Mouse (Mus musculus): Measurements from ENCODE around the gene Kpnb1.

Gene Kpnb1

DNA sequence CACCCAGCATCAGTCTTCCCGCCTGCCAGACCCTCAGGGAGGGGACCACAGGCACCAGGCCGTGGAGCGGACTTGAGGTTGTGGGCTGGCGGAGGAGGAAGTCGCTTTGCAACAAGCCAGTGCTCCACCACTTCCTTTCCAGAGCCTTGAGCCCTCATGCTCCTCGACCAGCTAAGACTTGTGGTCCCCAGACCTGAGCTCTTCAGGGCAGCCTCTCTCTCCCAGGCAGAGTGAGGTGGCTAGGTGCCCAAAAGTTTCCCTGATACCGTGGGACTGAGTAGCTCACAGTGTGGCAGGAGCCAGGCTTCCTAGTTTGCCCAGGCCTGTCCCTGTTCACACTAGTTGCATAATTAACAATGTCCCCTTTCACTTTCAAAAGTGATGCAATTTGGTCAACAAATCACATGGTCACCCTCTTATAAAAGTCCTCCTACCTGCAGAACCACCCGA lies 45.5 kb downstream of the Kpnb1 start:
- no peak for DNase-seq (ENCODE audit: low spot score)

DNA sequence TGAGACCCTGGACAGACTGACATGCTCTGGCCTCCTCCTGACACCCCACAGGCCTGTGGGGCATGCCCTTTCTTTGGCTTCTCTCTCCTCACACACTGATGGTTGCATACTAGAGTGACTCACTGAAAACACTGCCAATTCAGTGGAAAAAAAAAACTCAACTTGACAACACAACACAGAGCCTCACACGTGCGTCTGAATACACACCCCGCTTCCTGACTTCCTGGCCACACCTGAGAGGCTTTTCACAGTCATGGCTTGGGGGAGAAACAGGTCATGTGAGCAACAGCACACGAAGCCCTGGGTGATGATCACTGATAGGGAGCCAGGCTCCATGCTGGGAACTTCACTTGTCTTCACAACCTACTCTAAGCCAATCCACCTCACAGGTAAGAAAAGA lies 46.9 kb downstream of the Kpnb1 start:
- DNase-seq (ENCODE audit: low spot score), result no peak

DNA sequence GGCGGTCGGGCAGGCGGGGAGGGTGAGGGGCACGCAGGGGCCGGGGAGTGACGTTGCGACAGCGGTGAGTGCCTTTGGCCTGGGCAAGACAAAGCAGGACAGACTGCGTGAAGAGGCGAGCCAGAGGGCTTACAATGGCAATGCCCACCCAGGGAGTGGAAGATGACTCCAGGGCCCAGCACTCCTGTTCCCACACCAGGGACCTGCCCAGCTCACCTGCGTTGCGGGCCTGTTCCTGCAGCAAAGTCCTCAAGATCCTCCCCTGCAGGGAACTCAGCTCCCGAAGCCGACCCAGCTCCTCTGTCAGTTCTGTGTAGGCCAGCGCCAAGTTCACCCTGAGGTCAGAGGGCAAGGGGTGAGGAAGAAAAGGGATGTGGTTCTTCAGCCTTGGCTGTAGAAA lies 48.4 kb downstream of the Kpnb1 start:
- no peak for DNase-seq (ENCODE audit: low spot score)

DNA sequence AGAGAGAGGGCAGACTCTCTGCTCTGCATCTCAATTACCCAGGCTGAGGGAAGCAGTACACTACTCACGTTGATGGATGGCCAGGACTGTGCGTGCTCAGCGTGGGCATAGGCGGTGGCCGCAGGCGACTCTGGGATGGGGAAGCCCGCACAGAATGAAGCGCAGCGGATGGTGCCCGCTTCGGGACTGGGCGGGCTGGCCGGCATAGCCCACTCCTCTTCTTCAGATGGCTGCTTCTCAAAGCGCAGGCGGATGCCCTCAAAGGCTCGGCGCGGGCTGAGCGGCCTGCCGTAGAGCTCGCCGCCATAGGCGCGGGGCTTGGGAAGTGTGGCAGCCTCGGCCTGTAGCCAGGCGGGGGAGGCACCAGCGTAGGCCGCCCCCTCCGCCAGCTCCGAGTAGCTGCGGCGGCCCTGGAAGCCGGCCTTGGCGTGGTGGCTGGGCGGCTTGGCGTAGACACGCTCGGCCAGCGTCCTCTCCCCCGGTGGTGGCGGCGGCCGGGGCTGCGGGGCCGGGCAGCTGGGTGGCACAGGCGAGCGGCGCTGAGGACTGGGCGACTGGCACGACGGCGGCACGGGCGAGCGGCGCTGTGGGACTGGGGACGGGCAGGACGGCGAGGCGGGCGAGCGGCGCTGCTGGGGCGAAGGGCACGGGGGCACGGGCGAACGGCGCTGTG lies 49.0 kb downstream of the Kpnb1 start:
- DNase-seq (ENCODE audit: low spot score), result peak; percentile 32

DNA sequence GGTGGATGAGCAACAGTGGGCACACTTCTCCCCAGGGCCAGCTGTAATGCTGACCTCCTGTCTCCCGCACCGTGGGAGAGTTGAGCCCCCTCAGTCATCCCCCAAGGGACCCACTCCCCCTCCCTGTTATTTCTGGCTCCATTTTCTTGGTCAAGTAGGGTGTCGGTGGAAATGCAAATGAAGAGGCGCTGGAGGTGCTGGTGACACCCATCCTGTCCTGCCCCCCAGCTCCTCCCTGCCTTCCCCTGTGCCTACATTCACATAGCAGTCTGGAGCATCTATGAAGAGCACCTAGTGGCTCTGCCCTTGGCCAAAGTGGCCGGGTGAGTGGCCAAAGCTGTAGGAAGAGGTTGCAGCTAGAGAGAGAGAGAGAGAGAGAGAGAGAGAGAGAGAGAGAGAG lies 54.4 kb downstream of the Kpnb1 start:
- DNase-seq (ENCODE audit: low spot score), result no peak

DNA sequence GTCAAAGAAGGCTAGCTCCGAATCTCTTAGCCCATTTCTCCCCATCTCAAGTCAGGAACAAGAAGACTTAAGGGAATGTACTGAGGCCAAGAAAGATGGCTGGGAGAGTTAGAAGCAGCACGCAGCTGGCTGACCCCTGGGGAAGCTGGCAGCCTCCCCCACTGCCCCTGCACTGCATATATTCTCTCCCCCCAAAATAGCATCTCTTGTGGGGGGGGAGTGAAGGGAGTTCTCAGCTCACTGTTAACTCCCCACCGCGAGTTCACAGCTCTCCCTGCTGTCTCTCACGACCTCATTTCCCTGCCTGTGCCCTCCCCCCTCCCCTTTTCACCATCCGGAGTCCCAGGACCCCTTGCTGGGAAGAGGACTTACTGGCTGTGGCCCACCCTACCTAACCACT lies 55.5 kb downstream of the Kpnb1 start:
- no peak for DNase-seq (ENCODE audit: low spot score)

DNA sequence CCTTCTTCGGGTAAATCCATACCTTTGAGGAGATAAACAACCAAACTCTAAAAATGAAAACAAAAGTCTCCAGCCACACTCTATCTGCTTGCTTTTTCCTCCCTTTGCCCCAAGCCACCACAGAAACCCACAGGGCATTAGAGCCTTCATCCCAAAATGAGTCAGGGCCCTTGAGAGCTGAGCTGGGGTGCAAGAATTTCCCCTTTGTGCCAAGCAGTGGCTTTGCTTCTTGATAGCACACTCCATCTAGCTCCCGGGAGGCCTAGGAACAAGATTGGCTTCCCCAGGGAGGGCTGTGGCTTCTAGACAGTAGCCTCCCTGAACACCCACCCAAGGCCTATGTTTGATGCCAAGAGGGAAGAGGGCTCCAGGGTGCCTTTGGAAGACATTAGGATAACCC lies 56.0 kb downstream of the Kpnb1 start:
- DNase-seq (ENCODE audit: low spot score), result no peak

DNA sequence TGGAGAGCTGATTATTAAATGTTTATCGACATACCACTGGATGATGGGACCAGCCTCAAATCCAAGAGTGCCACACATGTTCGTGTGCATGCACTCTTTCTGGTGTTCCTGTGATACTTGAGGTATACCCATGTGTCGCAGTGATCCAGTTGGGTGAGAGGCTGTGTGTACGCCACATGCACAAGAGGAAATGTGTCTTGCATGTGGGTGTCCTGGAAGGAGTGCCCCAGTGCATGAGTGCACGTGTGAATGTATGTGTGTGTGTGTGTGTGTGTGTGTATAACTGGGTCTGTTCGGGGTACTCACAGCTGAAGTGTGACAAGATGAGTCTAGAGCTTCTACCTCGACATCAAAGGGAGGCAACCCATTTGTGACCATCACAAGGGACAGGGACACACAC lies 57.4 kb downstream of the Kpnb1 start:
- DNase-seq (ENCODE audit: low spot score), result no peak

DNA sequence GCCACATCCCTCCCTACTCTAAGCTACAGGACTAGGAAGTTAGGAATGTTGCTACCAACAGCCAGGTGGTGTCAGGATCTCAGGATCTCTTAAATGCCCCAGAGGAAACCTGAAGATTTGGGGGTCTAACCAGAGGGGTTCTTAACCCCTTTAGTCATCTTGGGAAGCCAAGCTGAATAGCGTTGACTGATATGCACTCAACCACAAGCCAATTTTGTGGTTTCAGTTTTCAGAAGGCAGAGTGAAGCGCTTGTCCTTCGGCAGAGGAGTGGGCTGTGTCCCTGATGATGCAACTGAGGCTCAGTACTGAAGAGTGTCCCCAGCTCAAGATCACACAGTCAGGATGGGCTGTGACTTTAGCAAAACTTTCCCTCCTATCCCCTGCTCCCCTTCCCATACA lies 58.7 kb downstream of the Kpnb1 start:
- DNase-seq (ENCODE audit: low spot score), result no peak

DNA sequence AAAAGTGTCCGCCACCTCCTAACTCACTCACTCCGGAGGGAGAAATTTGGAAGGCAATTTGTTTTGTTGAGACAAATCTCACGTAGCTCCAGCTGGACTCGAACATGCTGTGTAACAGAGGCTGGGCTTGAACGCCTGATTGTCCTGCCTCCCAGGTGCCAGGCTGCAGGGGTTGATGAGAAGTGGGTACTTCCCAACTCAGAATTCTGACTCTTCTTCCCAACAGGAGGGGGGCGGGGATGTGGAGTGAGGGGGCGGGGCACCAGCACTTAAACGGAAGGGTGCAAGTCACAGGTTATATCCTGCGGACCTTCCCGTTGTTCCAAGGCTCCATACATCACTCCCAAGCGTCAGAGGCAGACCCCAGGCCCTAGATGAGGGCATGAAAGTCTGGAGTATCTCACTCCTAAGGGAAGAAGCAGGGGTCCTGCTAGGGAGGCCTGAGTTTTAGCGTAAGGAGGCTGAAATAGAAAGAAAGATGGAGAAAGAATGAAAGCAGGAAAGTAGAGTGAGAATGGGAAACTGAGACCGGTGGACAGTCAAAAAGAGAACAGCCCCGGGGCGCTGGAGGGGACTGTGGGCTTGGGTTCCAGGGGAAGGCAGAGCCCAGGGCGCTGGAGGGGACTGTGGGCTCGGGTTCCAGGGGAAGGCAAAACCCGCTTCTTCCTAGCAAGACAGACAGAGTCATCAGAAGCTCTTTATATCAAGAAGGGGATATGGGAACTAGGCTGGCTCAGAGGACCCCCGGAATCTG lies 60.0 kb downstream of the Kpnb1 start:
- no peak for DNase-seq (ENCODE audit: low spot score)

DNA sequence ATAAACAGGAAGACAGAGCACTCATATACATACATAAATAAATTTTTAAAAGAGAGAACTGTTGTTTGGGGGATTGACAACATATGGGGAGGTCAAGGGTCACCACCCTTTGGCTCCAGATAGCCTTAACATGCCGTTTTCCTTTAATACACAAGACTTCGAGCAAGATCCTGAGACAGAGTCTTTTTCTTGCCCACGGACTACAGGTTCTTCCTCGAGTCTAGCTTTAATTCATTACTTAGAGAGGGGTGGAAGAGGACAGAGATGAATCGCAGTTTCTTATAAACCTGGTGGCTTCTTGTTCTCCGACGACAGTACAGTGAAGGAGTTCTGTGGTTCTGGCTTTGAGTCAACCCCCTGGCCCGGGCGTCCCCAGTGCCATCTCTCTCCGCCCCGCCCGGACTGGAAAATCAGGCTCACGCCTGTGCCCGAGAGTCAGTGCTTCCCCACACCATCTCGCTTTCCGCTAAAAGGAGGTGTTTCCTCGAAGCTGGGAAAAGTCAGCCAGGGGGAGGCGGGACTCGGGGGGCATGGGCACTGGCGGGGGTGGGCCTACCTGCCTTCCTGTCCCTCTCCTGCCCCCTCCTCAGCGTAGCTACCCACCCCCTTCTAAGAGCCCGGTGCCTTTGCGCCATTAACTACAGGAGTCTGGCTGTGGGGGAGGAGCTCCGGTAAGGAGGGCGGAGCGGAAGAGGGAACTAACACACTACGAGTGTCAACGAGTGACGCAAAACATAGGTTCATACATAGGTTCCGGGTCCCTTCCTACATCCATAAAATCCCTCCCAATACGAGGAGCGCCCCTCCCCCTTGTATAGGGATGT lies 60.8 kb downstream of the Kpnb1 start:
- no peak for DNase-seq (ENCODE audit: low spot score)

DNA sequence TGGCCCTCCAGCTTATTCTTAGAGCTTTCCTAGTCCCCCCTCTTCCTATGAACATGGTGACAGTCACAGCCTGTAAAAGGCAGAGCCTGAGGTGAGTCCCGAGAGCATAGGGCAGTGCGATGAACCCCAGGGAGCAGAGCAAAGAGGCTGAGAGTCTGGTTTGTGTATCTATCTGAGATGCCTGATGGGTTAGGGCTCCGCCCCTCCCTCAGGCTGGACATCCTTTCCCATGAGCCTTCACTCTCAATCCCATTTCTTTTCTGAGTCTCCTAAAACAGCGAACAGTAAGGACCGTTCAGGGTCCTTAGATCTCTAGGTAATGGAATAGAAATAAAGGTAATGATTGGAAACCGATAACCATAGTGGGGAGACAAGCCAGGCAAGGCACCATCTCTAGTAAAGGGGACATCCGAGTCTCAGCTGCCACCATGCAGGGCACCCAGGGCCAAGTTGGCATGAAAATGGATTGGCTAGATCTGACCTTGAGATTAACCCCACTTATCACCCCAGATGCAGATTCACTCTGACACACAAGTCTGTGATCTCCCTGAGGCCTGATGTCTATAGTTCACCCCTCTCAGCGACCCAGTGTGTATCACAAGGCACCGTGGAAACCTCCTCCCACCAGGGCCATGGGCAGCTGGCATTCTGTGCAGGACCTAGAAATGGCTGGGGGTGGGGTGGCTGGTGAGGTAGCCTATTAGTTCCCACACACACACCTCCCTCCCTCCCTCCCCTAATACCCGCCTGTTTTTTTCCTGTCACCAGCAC lies 63.2 kb downstream of the Kpnb1 start:
- DNase-seq (ENCODE audit: low spot score), result no peak

DNA sequence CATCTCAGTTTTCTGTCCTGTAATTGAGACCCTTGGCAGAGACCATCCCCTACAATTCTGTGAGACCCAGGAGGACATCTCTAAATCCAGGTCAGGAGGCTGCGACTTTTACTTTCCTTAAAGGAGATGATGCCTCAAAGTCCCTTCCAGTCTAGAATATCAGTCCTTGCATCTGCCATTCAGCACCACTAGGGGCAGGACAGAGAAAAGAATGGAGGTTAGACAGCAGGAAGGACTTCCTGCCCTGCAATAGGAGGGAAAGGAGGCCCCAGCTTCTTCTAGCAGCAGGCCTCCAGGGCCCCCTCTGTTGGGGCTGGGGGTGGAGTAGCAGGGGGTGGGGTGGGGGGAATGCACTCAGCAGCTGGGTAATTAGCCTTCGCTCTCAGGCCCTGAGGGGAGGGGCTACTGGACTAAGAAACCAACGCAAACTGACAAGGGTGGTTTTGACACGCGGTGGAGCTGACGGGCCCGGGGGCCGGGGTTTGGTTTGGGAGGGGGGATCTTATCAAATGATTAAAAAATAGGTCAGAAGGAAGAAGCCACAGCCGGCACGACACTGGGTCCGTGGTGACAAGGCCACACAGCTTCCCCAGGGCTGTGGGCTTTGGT lies 64.3 kb downstream of the Kpnb1 start:
- no peak for DNase-seq (ENCODE audit: low spot score)

DNA sequence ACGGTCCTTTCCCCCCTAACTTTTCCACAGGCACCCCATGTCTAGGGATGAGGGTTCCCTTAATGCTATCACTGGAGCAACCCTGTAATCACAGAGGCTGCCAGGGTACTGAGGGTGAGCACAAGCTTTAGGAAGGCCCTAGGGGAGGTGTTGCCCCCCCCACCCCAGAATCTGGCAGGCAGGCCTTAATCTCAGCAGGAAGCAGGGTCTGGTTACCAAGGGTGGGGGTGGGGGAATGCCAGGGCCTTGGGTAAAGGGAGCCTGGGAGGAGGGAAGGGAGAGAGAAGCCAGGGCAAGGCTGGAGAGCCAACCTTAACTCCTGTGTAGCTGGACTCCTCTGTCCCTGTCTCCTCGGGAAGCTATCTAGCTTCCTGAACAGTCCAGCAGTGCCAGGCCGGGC lies 67.0 kb downstream of the Kpnb1 start:
- DNase-seq (ENCODE audit: low spot score), result no peak

DNA sequence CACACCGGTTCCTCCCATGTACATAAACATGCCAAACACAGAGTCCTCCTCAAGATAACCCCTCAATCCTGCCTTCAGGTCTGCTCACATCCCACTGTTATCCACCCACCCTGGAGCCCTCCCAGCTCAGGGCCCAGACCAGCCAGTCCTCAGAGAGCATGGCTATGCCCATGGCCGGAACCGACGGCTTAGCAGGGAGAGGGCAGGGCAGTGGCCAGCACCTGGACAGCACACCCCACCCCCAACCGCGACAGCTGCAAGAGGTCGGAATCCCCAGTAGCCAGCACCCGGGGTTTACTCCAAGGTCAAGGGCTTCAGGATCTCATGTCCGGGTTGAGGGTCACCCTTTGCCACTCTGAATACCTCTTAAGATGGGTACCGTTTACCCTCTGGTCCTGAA lies 67.5 kb downstream of the Kpnb1 start:
- no peak for DNase-seq (ENCODE audit: low spot score)

DNA sequence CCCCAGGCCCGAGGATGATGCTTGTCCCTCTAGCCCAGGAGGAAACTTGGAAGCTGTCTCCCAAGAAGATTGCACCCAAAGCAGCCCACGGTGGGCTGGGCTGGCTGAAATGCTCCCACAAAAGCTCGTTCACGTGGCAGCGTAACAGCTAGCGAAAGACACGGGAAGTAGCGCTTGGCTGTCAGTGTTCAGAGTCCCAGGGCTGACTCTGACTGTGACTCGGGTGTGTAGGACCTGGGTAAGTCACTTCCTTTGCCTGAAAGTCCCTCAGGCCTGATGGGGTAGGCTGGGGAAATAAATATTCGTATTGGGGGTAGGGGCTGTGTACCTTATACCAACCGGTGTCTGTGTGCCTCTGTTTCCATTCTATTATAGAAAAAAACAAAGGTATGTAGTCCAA lies 71.9 kb downstream of the Kpnb1 start:
- no peak for DNase-seq (ENCODE audit: low spot score)

DNA sequence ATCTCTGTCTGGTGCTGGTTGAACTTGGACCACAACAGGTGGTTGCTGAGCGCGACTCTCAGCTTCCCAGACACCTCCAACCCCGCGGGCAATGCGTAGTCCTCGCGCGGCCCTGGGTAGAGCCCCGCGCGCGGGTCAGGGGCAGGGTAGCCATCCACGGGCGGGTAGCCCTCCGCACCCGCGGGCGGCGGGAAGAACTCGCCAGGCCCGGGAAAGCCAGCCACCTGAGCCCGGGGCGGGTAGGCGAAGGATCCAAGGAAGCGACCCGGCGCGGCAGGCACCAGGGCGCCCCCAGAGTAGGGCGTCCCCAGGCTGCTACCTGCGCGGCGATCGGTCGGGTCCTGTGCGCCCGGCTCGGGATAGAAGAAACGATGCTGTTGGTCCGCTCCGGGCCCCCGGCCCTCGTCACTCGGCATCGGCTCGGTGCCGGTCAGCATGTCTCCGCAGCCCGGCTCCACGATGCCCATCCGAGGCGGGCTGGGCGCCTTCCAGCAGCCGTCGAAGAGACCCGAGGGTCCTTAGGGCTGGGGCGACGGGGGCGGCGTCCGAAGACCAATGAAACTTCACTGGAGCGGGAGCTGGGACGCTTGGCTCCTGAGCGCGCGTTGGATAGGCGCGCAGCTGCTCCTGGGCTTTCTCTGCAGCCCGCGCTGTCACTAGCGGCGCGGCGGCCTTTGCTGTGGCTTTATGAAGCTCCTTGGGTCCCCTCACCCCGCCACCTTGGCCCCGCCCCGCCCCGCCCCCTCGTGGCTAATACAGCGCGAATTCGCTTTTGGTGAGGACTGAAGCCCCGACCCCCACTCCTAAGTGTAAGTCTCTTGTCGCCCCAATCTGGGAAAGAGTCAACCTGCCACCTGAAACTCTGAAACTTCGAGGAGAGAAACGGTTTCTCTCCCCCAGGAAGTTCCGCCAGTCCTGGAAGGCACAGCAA lies 72.7 kb downstream of the Kpnb1 start, which contains the start of gene Tbx21:
Gene Tbx21 (minus strand): TSS at position 661 of the 931 bp plus-strand sequence.
- DNase-seq (ENCODE audit: low spot score), result no peak

DNA sequence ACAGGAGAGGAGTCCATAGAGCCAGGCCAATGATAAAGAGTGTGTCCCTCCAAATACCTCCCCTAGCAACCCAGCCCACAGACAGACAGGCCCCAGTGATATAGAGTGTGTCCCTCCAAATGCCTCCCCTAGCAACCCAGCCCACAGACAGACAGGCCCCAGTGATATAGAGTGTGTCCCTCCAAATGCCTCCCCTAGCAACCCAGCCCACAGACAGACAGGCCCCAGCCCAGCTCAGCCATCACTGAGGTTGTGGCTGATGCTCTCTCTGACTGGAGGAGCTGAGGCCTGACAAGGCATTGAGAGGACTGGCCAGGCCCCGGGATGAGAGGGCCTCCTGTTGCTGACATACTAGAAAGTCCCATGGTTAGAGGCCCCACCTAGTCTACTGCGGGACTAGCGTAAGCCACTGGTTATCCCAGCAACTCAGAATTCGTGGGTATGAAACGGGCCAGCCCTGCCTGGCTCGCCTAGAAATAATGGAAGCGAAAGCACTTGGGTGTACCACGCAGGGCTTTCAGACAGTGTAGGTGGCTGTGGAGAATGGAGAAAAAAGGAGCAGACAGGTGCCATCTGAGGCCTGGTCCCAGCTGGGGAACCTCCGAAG lies 75.1 kb downstream of the Kpnb1 start:
- DNase-seq (ENCODE audit: low spot score), result no peak
